Mouse (Mus musculus): Measurements from ENCODE around the gene Phf19.

DNA sequence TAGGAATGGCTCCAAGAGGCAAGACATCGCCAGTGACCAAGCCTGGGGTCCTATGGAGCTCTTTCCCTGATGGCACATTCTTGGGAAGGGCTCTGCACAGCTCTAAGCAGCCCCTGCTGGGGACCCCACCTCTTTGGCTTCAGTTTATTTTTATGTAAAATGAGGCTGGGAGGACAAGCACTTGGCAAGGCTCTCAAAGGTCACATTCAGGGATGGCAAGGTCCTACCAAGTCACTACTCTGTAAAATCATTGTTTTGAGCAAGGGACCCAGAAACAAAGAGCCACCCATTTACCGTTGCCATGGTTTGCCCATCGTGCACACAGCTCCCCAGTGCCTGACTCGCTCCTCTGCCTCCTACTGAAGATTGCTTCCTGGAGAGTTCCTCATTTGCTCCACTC, 32.2 kb upstream of the Phf19 start:
- TF ChIP-seq MAX (IDR thresholded peaks at IDR 0.05; ENCODE audit: low read length), result no peak
- TF ChIP-seq CHD1 (IDR thresholded peaks at IDR 0.05; ENCODE audit: low read depth, low read length), result no peak
- no peak for TF ChIP-seq BHLHE40 (IDR thresholded peaks at IDR 0.05; ENCODE audit: low read depth, low read length)
- no peak for TF ChIP-seq CTCF (conservative IDR thresholded peaks at IDR 0.05 in 1 of 2, IDR thresholded peaks at IDR 0.05 in 1 of 2; ENCODE audit: low read depth in 2 of 2, low read length in 2 of 2)
- TF ChIP-seq TBP (conservative IDR thresholded peaks at IDR 0.05; ENCODE audit: low read depth, low read length), result no peak
- no peak for TF ChIP-seq PAX5 (IDR thresholded peaks at IDR 0.05; ENCODE audit: low read length)
- TF ChIP-seq HCFC1 (IDR thresholded peaks at IDR 0.05; ENCODE audit: low read depth, low read length), result no peak
- TF ChIP-seq MAFK (IDR thresholded peaks at IDR 0.05; ENCODE audit: insufficient replicate concordance, low read length), result no peak
- TF ChIP-seq NRF1 (IDR thresholded peaks at IDR 0.05; ENCODE audit: low read depth, low read length), result no peak
- no peak for TF ChIP-seq TCF12 (IDR thresholded peaks at IDR 0.05; ENCODE audit: low read depth, low read length)
- TF ChIP-seq JUN (IDR thresholded peaks at IDR 0.05; ENCODE audit: insufficient read depth, low read depth, low read length), result no peak
